In the genomic region with DNA sequence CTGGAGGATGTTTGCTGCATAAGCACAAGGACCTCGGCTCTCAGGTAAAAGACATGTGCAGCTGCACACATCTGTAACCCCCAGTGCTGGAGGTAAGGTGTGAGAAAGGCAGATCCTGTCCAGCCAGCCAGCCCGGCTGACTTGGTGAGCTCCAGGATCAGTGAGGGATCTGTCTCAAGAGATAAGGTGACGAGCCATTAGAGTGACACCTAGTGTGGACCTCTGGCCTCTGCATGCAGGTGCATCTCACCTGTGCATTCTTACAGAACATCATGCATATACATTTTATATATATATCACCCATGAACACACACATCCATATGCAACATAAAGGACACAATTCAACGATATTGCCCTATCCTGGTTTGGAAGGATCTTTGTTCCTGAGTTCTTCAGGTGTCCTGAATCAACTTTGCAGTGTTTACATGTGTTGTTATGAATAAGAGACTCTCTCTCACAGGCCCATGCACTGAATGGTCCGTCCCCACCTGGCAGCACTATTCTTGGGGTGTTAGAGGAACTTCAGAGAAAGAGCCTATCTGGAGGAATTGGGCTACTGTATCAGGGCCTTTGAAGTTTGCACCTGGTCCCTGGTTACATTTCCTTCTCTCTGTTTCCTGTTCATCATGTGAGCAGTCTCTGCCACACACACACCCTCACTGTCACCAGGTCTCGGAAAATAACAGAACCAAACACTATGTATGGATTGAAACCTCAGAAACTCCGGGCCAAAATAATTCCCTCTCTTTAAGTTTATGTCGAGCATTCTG, we compare ENCODE assay signal across 16 mouse cellular contexts. TPM values are rescaled to one million over a fixed set of nuclear protein-coding genes. Genes with fewer than 3 reads are reported as not detected.
DNase-seq lines count a peak whose midpoint lies in the region; ATAC-seq and TF ChIP-seq lines count a peak whose summit lies in the region.
"Had no signal": no experiment of that assay in that cellular context is flagged by ENCODE, and none has a peak within 500 bp of the region (broad histone marks: within the 10 kb centered on the region; RNA-seq: fewer than 3 reads in every experiment).

No protein-coding gene starts in this region.

- no peaks in the 10 kb centered on the region for H3K36me3 ChIP-seq in liver, postnatal 0 days (replicated peaks; ENCODE audit: insufficient read depth, low read length)
- H3K36me3 ChIP-seq in liver, embryonic 12.5 days: no peaks in the 10 kb centered on the region
- no peaks in the 10 kb centered on the region for H3K36me3 ChIP-seq in splenic B cell, adult 2 months (ENCODE audit: control insufficient read depth, insufficient read depth, low read length, poor library complexity, severe bottlenecking)
- no peaks in the 10 kb centered on the region for H3K36me3 ChIP-seq in forebrain, embryonic 13.5 days (ENCODE audit: poor library complexity, severe bottlenecking)
- H3K36me3 ChIP-seq: embryonic facial prominence, embryonic 12.5 days; midbrain, embryonic 15.5 days; neural tube, embryonic 13.5 days had no signal

- WGBS in liver, postnatal 0 days (ENCODE audit: insufficient replicate concordance): 45% methylated on average over 8 of the region's 8 CpGs
- 43% methylated on average over 8 of the region's 8 CpGs for WGBS in liver, embryonic 12.5 days (ENCODE audit: insufficient replicate concordance)
- 75% methylated on average over 8 of the region's 8 CpGs for WGBS in forebrain, embryonic 13.5 days

- no peaks in the 10 kb centered on the region; the same call in 1 of the 2 replicates for H3K27me3 ChIP-seq in liver, postnatal 0 days (ENCODE audit: insufficient read depth, low read length)
- H3K27me3 ChIP-seq in liver, embryonic 12.5 days (replicated peaks): peaks cover 22% of the 10 kb centered on the region
- H3K27me3 ChIP-seq in splenic B cell, adult 2 months (ENCODE audit: control insufficient read depth, insufficient read depth, low read length, poor library complexity, severe bottlenecking): no peaks in the 10 kb centered on the region
- H3K27me3 ChIP-seq in forebrain, embryonic 13.5 days: no peaks in the 10 kb centered on the region
- H3K27me3 ChIP-seq: embryonic facial prominence, embryonic 12.5 days; midbrain, embryonic 15.5 days had no signal

- no peaks in the 10 kb centered on the region for H3K9me3 ChIP-seq in liver, postnatal 0 days (ENCODE audit: low read length)
- no peaks in the 10 kb centered on the region for H3K9me3 ChIP-seq in liver, embryonic 12.5 days (replicated peaks)
- no peaks in the 10 kb centered on the region for H3K9me3 ChIP-seq in forebrain, embryonic 13.5 days (replicated peaks)
- H3K9me3 ChIP-seq: embryonic facial prominence, embryonic 12.5 days; midbrain, embryonic 15.5 days; neural tube, embryonic 13.5 days had no signal

- no peak for TF ChIP-seq EP300 in liver, postnatal 0 days (IDR thresholded peaks at IDR 0.05; ENCODE audit: low read depth)

- no peak for ATAC-seq in liver, postnatal 0 days
- no peak for ATAC-seq in liver, embryonic 12.5 days
- ATAC-seq in forebrain, embryonic 13.5 days: no peak
- ATAC-seq: midbrain, embryonic 15.5 days had no signal

- DNase-seq in cerebellum, adult 9-11 months: peak; percentile 28
- DNase-seq in cerebellum, adult 11 months: no peak
- DNase-seq in liver, postnatal 0 days: no peak
- peak; percentile 60 for DNase-seq in splenic B cell, adult 2 months (ENCODE audit: low read depth, low spot score)
- no peak for DNase-seq in layer of hippocampus, postnatal 14 days (ENCODE audit: low spot score in 2 of 2)
- DNase-seq in frontal cortex, postnatal 36 days (ENCODE audit: low spot score in 2 of 2): no peak
- DNase-seq: heart, adult 2 months; heart, postnatal 36 days; kidney, postnatal 10 days; lung, embryonic 14.5 days had no signal

- no peak overlapping the region for H3K4me3 ChIP-seq in liver, postnatal 0 days (ENCODE audit: low read depth, low read length)
- H3K4me3 ChIP-seq in liver, embryonic 12.5 days: no peak overlapping the region
- no peak overlapping the region for H3K4me3 ChIP-seq in forebrain, embryonic 13.5 days
- H3K4me3 ChIP-seq: embryonic facial prominence, embryonic 12.5 days; heart, adult 2 months; midbrain, embryonic 15.5 days; neural tube, embryonic 13.5 days had no signal

- peak; percentile 47 for TF ChIP-seq CTCF in liver, postnatal 0 days (IDR thresholded peaks at IDR 0.05; ENCODE audit: low read depth)

- H3K4me2 ChIP-seq in liver, postnatal 0 days (ENCODE audit: low read depth, low read length): no peak overlapping the region
- H3K4me2 ChIP-seq in liver, embryonic 12.5 days: no peak overlapping the region
- H3K4me2 ChIP-seq in forebrain, embryonic 13.5 days: no peak overlapping the region
- H3K4me2 ChIP-seq: embryonic facial prominence, embryonic 12.5 days; lung, embryonic 14.5 days; midbrain, embryonic 15.5 days; neural tube, embryonic 13.5 days had no signal

- H3K9ac ChIP-seq in liver, postnatal 0 days (replicated peaks): no peak overlapping the region
- no peak overlapping the region for H3K9ac ChIP-seq in liver, embryonic 12.5 days
- no peak overlapping the region for H3K9ac ChIP-seq in forebrain, embryonic 13.5 days
- H3K9ac ChIP-seq: embryonic facial prominence, embryonic 12.5 days; lung, embryonic 14.5 days; midbrain, embryonic 15.5 days; neural tube, embryonic 13.5 days had no signal

- H3K27ac ChIP-seq in liver, postnatal 0 days (ENCODE audit: low read depth): no peak overlapping the region
- H3K27ac ChIP-seq in liver, embryonic 12.5 days: no peak overlapping the region
- H3K27ac ChIP-seq in forebrain, embryonic 13.5 days: no peak overlapping the region
- H3K27ac ChIP-seq: embryonic facial prominence, embryonic 12.5 days; heart, adult 2 months; midbrain, embryonic 15.5 days; neural tube, embryonic 13.5 days had no signal

- no peaks in the 10 kb centered on the region for H3K4me1 ChIP-seq in liver, postnatal 0 days (ENCODE audit: insufficient read depth)
- no peaks in the 10 kb centered on the region for H3K4me1 ChIP-seq in liver, embryonic 12.5 days
- H3K4me1 ChIP-seq in forebrain, embryonic 13.5 days: no peaks in the 10 kb centered on the region
- H3K4me1 ChIP-seq: embryonic facial prominence, embryonic 12.5 days; midbrain, embryonic 15.5 days; neural tube, embryonic 13.5 days had no signal

RNA-seq across cellular contexts. Expression of gene Gabbr2, which starts 9.1 kb away (rescaled TPM):
- polyA plus RNA-seq in liver, postnatal 0 days (2015; fragmentation: Nextera tagmentation; extraction: Ambion mirVana): 0.11 and 0.20 TPM in 2 replicates
- 0.08 and 0.28 TPM in 2 replicates for polyA plus RNA-seq in liver, embryonic 12.5 days (2016; fragmentation: Nextera tagmentation; extraction: Ambion mirVana)
- 100 to 1,000 TPM; 214 to 221 TPM for total RNA-seq in layer of hippocampus, postnatal 14 days (2021)
- 0.88 and 1.5 TPM in 2 replicates for polyA plus RNA-seq in forebrain, embryonic 13.5 days (2015; fragmentation: Nextera tagmentation; extraction: Ambion mirVana)
- total RNA-seq: heart, postnatal 36 days; megakaryocyte progenitor cell, adult 5-6 weeks had no signal
- polyA plus RNA-seq: lung, embryonic 14.5 days had no signal

RNA-seq across cellular contexts. Expression of gene Anks6, which starts 56.4 kb away (rescaled TPM):
- 0.07 and 0.14 TPM in 2 replicates for polyA plus RNA-seq in liver, postnatal 0 days (2015; fragmentation: Nextera tagmentation; extraction: Ambion mirVana)
- polyA plus RNA-seq in liver, embryonic 12.5 days (2016; fragmentation: Nextera tagmentation; extraction: Ambion mirVana): 0.39 and 0.69 TPM in 2 replicates
- 10 to 100 TPM; 19.4 to 21.3 TPM for total RNA-seq in layer of hippocampus, postnatal 14 days (2021)
- polyA plus RNA-seq in forebrain, embryonic 13.5 days (2015; fragmentation: Nextera tagmentation; extraction: Ambion mirVana): 2.6 and 2.7 TPM in 2 replicates

Comparison
In these comparisons a context has a peak if more than half of its experiments do, and no peak if none do; other contexts are left out.
1. DNase-seq: peak in cerebellum, adult 9-11 months (single experiment) and splenic B cell, adult 2 months (single experiment); none in cerebellum, adult 11 months (single experiment), liver, postnatal 0 days (single experiment), layer of hippocampus, postnatal 14 days (0 of 2) and frontal cortex, postnatal 36 days (0 of 2).